Mouse (Mus musculus) embryonic facial prominence, embryonic 11.5 days (tissue): ENCODE measurements around the gene Tmem59l. TPM values are rescaled to one million over a fixed set of nuclear protein-coding genes. Genes with fewer than 3 reads are reported as not detected.

Source experiments
- ATAC-seq: fragments of 200-750 bp; cut with Nextera tagmentation; replicated peaks from 2 replicates; pipeline ENCODE4 v1.8.0; 2017; ENCODE audit warnings: low read depth; ENCODE audit not compliant: insufficient number of reproducible peaks, low FRiP score, low TSS enrichment
- DNase-seq: peaks from one replicate; pipeline ENCODE4 v3.0.0-alpha.2; 2015; ENCODE audit warnings: low spot score
- H3K27ac ChIP-seq: fragments of 300-500 bp; sonication (generic); replicated peaks from 2 replicates; pipeline ENCODE4 v1.5.1; 2014; ENCODE audit warnings: mild to moderate bottlenecking, low read depth, low read length, control low read depth
- H3K27me3 ChIP-seq: fragments of 300-500 bp; sonication (generic); 2 replicates; pipeline ENCODE4 v1.6.1; 2014; ENCODE audit warnings: mild to moderate bottlenecking, low read length, moderate library complexity, mixed read lengths; ENCODE audit not compliant: control insufficient read depth, insufficient read depth
- H3K36me3 ChIP-seq: fragments of 300-500 bp; sonication (generic); replicated peaks from 2 replicates; pipeline ENCODE4 v1.6.1; 2014; ENCODE audit warnings: low read depth, mild to moderate bottlenecking, low read length, moderate library complexity, mixed read lengths; ENCODE audit not compliant: control insufficient read depth, insufficient read depth
- H3K4me1 ChIP-seq: fragments of 300-500 bp; sonication (generic); 2 replicates; pipeline ENCODE4 v1.6.1; 2014; ENCODE audit warnings: low read length, mixed read lengths; ENCODE audit not compliant: control insufficient read depth, insufficient read depth
- H3K4me2 ChIP-seq: fragments of 300-500 bp; sonication (generic); 2 replicates; pipeline ENCODE4 v1.6.1; 2014; ENCODE audit warnings: low read depth, mild to moderate bottlenecking, control low read depth, low read length, moderate library complexity
- H3K4me3 ChIP-seq: fragments of 300-500 bp; sonication (generic); 2 replicates; pipeline ENCODE4 v1.5.1; 2014; ENCODE audit warnings: low read depth, low read length, control low read depth
- H3K9ac ChIP-seq: fragments of 300-500 bp; sonication (generic); replicated peaks from 2 replicates; pipeline ENCODE4 v1.6.1; 2014; ENCODE audit warnings: mild to moderate bottlenecking, control low read depth, low read length
- H3K9me3 ChIP-seq: fragments of 300-500 bp; sonication (generic); replicated peaks from 2 replicates; pipeline ENCODE4 v1.6.1; 2016; ENCODE audit warnings: mild to moderate bottlenecking, low read length, inconsistent platforms, mixed read lengths; ENCODE audit not compliant: control insufficient read depth
- WGBS: fragments of 180-500 bp; shearing (Covaris S2); extraction: QIAGEN DNeasy Blood & Tissue Kit; methylation state at CpG from one replicate; pipeline ENCODE4 v1.1.7; 2014; 5-methylcytosine and 5-hydroxymethylcytosine counted together
- polyA plus RNA-seq: library from polyadenylated mRNA; unstranded; fragments of >200 nt; fragmentation: Nextera tagmentation; extraction: Ambion mirVana; gene quantifications from 2 replicates; pipeline ENCODE4 v1.2.1, GENCODE M21; 2014

Gene Tmem59l
- polyA plus RNA-seq, 1 experiment from 2014 or later = 25.4 TPM

- H3K4me1 ChIP-seq = peaks cover 27% of the 10 kb centered on the region
- no peaks in the 10 kb centered on the region for H3K9me3 ChIP-seq
- H3K4me3 ChIP-seq = peak overlapping the region; percentile 70
- peaks cover 22% of the 10 kb centered on the region for H3K27me3 ChIP-seq
- peaks cover 6% of the 10 kb centered on the region for H3K36me3 ChIP-seq
- ATAC-seq (peak; percentile 14), DNase-seq (no peak)
- peak overlapping the region; percentile 92 for H3K9ac ChIP-seq
- H3K27ac ChIP-seq = peak overlapping the region; percentile 62
- WGBS = 40% methylated on average over 32 of the region's 32 CpGs
- peak overlapping the region; percentile 82 for H3K4me2 ChIP-seq
Observed at GRCm38 (mm10) chr8:70505698-70506327, 18.7 kb upstream of the Tmem59l start.

DNA sequence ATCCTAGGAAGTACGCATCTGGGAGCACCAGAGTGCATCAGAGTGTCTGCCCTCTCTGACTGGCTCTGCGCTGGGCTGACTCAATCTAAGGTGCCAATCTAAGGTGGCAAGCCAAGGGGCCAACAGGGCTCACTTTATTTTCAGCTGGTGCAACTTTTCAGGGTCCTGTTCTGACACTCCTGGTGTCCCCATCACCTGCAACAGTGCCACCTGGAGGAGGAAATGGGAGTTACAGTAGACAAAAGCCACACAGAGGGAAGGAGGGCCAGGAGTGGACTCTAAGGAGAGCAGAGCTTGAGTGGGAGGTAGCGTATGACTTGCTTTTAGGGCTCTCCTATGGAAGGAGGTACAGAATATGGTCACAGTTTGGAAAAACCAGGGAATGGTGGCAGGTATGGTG lies 17.7 kb upstream of the Tmem59l start:
- peak overlapping the region; percentile 49; the same call in 1 of the 2 replicates for H3K27ac ChIP-seq
- WGBS = 54% methylated on average over 3 of the region's 3 CpGs
- peak overlapping the region; percentile 6; the same call in 1 of the 2 replicates for H3K4me2 ChIP-seq
- no peak overlapping the region; the same call in 1 of the 2 replicates for H3K4me3 ChIP-seq
- no peak overlapping the region for H3K9ac ChIP-seq
- peak; percentile 88 for DNase-seq
- H3K36me3 ChIP-seq = peaks cover 6% of the 10 kb centered on the region
- H3K9me3 ChIP-seq = no peaks in the 10 kb centered on the region
- peaks cover 26% of the 10 kb centered on the region for H3K27me3 ChIP-seq
- H3K4me1 ChIP-seq = peaks cover 28% of the 10 kb centered on the region
- no peak for ATAC-seq

DNA sequence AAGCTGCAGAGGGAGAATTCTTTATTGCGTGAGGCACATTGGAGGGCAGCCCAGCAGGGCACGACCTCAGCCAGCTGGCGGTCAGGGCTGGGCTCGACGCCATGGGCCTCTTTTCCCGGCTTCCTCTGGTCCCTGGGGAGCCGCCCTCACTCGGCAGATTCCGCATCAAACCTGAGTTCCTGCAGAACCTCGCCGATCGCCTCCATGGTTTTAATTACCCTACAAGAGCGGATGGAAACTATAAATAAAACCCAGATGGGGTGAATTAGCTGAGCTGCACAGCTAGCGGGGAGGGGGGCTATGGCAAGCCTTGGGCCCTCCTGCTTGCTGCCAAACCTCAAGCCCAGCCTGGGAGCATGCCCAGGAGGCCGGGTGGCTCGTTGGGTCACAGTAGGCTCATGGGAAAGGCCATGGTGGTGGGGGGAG lies 17.1 kb upstream of the Tmem59l start:
- H3K27ac ChIP-seq = peak overlapping the region; percentile 49; the same call in 1 of the 2 replicates
- peaks cover 6% of the 10 kb centered on the region for H3K36me3 ChIP-seq
- DNase-seq = peak; percentile 93
- no peaks in the 10 kb centered on the region for H3K9me3 ChIP-seq
- peaks cover 26% of the 10 kb centered on the region for H3K27me3 ChIP-seq
- WGBS = 27% methylated on average over 16 of the region's 16 CpGs
- H3K4me1 ChIP-seq = peaks cover 27% of the 10 kb centered on the region
- ATAC-seq = peak; percentile 19; the same call in 1 of the 2 replicates
- no peak overlapping the region for H3K4me2 ChIP-seq
- no peak overlapping the region for H3K9ac ChIP-seq
- no peak overlapping the region; the same call in 1 of the 2 replicates for H3K4me3 ChIP-seq

GRCm38 (mm10) chr8:70503062-70503750 lies 16.0 kb upstream of the Tmem59l start:
- DNase-seq (peak; percentile 84), ATAC-seq (no peak)
- Histone ChIP-seq H3K4me1 (peaks cover 19% of the 10 kb centered on the region), H3K4me2 (peak overlapping the region; percentile 11), H3K27me3 (peaks cover 26% of the 10 kb centered on the region), H3K9me3 (no peaks in the 10 kb centered on the region), H3K4me3 (no peak overlapping the region), H3K9ac (peak overlapping the region; percentile 32; the same call in 1 of the 2 replicates), H3K36me3 (peaks cover 6% of the 10 kb centered on the region), H3K27ac (no peak overlapping the region; the same call in 1 of the 2 replicates)
- 9% methylated on average over 46 of the region's 46 CpGs for WGBS

DNA sequence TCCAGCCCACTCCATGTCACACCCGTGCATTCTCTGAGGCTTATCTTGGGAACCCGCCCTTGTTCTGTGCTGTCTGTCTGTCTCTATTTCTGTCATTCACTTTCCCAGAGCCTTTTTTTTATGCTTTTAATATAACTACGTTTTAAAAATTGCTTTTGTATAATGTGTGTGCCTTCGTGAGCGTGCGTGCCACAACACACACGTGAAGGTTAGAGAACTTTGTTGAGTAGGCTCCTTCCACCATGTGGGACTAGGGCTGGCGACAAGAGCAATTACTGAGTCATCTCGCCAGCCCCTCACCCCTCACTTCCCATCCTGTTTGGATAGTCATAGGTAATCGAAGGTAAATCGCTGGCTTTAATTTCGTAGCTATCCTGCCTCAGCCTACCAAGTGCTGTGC lies 15.4 kb upstream of the Tmem59l start:
- Histone ChIP-seq H3K27me3 (peaks cover 26% of the 10 kb centered on the region), H3K36me3 (0 out of 2 replicates have a peak, but pooled peaks cover under 1% of the 10 kb centered on the region), H3K4me1 (peaks cover 19% of the 10 kb centered on the region), H3K9ac (no peak overlapping the region), H3K9me3 (no peaks in the 10 kb centered on the region), H3K4me3 (no peak overlapping the region), H3K4me2 (no peak overlapping the region), H3K27ac (no peak overlapping the region)
- ATAC-seq (no peak), DNase-seq (no peak)
- WGBS = 29% methylated on average over 12 of the region's 12 CpGs

DNA sequence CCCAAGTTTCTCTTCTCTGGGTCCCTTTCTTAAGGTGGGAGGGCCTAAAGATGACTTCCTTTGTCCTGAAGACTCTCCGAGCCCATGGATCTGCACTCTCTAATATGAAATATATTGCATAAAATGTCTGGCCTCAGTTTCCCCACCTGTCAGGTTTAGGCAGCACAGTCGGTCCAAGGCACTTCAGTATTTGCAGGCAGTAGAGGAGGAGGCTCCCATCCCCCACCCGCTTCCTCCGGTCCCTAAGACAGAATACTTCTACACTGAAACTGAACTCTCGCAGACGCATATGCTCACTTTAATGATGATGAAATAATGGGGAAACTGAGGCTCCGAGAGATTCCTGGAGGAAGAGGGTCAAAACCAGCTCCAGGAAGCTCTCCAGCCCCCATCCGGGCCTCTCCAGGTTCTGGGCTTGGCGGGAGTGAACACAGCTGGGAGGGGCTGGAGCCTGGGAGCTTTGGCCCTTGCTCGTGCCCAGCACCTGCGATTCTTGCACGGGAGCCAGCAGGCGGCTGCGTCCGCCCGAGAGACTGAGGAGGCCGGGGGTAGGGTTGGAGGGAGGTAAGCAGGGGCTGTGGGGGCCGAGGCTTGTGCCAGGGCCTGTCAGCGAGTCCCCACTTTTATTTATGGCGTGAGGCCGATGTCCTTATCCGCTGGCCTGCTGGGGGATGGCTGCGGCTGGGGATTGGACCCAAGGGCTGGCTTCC lies 14.8 kb upstream of the Tmem59l start:
- ATAC-seq = no peak
- Histone ChIP-seq H3K27me3 (peaks cover 26% of the 10 kb centered on the region), H3K9ac (no peak overlapping the region), H3K36me3 (no peaks in the 10 kb centered on the region), H3K4me2 (no peak overlapping the region), H3K4me1 (peaks cover 19% of the 10 kb centered on the region), H3K27ac (no peak overlapping the region), H3K9me3 (no peaks in the 10 kb centered on the region), H3K4me3 (no peak overlapping the region)
- DNase-seq = no peak
- WGBS = 13% methylated on average over 23 of the region's 23 CpGs

GRCm38 (mm10) chr8:70500386-70501301 lies 13.5 kb upstream of the Tmem59l start:
- no peaks in the 10 kb centered on the region for H3K9me3 ChIP-seq
- no peak overlapping the region for H3K9ac ChIP-seq
- ATAC-seq = no peak
- H3K27ac ChIP-seq = no peak overlapping the region
- peaks cover 18% of the 10 kb centered on the region for H3K4me1 ChIP-seq
- no peaks in the 10 kb centered on the region for H3K36me3 ChIP-seq
- peaks cover 35% of the 10 kb centered on the region for H3K27me3 ChIP-seq
- peak overlapping the region; percentile 16; the same call in 1 of the 2 replicates for H3K4me2 ChIP-seq
- DNase-seq = no peak
- H3K4me3 ChIP-seq = no peak overlapping the region
- 10% methylated on average over 37 of the region's 39 CpGs for WGBS
